Mouse (Mus musculus): ENCODE measurements around the gene Ehbp1. TPM values are rescaled to one million over a fixed set of nuclear protein-coding genes. Genes with fewer than 3 reads are reported as not detected.

Ehbp1 gene
- total RNA-seq, 2 experiments from 2014 or later: 103 to 124 TPM

DNA sequence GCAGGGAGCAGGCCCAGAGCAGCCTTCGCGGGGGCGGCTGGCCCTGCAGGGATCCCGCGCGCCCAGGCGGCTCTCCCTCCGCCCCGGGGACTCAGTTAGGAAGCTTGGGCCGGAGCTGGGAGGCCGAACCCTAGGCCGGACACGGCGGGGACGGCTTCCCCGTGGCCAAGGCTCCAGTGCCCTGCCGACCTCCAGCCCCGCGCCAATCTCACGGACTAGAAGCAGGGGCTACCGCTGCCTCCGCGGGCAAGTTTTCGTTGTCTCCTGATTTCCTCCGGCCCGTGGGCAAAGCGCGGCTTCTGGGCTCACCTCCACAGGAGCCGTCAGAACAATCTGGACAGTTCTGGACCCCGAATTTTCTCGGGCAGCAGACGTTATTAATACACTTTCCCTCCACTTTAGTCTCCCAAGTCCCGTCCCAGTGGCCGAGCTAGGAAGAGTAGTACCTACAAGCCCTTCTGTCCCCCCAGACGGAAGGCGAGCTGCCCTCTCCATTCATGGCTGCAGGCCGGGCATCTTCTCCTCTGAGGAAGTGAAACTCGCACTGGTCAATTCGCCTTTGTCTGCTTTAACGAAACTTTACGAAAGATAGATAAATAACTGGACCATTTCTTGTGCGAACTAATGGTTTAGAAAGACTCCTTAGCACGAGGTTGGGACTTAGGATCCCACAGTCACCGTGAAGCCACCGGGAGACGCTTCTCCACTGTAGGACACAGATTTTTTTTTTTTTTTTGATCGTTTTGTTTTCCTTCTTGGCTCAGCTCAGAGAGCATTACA, 348.3 kb downstream of the Ehbp1 start:
- intact Hi-C loops (cut with DNase I): no loop called here

DNA sequence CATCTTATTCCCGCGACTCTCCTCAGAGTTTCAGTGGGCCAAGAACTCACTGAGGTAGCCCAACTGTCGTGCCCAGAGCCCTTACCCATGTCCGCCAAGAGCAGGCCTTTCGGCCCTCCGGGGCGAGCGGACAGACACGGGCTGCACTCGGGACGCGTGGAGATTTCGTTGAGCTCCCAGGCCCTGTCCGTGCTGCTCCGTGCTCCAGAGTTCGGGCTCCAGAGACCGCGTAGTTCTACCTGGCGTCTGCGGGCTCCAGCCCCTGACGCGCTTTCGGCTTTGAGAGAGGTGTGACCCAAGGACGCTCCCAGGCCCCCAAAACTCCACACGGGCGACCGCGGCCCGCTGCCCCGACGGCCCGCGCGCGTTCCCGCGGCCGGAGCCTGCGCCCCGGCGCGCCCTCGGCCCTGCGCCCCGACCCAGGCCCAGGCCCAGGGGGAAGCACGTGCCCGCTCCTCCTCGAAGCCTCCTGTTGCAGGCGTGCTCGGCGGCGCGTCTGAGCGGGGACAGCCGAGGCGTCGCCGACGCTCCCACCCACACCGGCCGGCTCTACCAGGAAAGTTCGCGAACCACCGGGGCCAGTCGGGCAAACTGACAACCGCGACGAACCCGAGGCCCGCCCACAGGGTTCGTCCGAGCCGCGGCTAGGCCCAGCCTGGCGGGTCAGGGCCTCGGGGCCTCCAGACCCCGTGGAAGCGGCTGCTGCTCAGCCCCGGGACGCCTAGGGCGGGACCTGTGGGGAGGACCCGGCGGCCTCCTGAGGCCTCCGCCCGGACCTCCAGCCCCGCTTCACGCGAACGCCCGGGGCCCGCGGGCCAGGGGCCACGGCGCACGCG, 349.1 kb downstream of the Ehbp1 start:
- intact Hi-C loops (cut with DNase I): no loop called here
- DNase-seq: peak; percentile 14 to 19

More for the DNA sequence above, 348.3 kb downstream of the Ehbp1 start:
- DNase-seq: peak; percentile 52 to 73

DNA sequence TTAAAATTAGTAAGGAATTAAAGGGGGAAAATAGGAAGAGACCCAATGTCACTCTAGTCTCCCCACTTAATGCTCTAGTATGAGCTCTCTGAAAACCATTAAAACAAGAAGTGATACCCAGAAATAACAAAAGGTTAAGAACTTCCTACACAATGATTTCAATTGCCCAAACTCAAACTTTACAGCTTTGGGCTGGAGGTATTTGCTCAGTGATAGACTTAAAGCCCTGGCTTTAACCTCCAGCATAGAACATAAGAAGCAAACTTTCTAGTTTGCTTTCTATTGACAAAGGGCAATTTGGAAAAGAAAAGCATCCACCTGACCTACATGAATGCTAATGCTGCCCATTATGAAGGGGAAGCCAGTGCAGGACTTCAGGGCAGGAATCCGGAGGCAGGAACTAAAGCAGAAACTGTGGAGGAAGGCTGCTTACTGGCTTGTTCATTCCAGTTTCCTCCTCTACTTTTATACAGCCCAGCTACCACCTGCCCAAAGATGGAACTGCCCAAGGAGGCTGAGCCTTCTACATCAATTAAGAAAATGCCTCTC, 353.6 kb downstream of the Ehbp1 start:
- no peak for DNase-seq
- intact Hi-C loops (cut with DNase I): no loop called here

DNA sequence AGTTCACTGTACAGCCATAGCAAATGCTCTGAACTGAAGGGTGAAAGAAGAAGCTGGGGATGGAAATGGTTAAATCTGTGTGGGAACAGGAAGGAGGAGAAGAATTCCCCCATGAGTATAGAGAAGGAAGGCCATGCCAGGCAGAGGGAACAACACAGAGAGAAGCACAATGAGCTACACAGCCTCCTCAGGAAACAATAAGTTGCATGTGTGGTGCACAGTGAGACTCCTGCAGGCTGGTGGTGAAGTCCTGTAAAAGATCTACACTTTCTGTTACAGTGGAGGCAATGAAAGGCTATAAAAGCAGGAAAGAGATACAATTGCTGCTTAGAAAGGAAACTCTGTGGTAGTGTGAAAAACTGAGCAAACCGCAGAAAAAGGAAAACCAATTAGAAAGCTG, 357.0 kb downstream of the Ehbp1 start:
- intact Hi-C loops (cut with DNase I): no loop called here
- DNase-seq: no peak

DNA sequence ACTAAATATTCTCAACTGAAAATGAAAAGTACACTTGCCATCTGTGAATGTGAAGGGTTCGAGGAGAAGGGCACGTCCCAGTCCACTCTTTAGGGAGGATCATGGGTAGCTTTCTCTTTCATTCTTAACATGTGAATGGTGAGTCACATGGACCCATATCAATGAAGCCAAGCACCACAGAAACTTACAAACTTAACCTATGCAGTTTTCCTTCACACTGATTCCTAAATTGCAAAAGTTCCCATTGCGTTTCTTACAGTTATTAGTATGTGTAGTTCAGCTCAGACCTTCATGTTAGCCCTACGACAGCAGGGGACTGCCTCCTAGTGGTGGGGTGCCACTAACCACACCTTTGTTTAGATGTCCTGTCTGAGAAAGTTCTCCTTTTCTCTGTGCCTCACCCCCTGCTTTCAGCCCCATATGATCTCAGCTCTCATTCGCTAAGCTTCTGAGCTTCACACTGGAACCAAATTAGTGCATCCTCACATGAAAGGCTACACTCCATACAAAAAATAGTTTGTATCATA, 368.0 kb downstream of the Ehbp1 start:
- intact Hi-C loops (cut with DNase I): loop anchor here (10.0 kb wide), 1 partner anchor 359 kb away; no protein-coding TSS in a partner anchor
- no peak for DNase-seq

DNA sequence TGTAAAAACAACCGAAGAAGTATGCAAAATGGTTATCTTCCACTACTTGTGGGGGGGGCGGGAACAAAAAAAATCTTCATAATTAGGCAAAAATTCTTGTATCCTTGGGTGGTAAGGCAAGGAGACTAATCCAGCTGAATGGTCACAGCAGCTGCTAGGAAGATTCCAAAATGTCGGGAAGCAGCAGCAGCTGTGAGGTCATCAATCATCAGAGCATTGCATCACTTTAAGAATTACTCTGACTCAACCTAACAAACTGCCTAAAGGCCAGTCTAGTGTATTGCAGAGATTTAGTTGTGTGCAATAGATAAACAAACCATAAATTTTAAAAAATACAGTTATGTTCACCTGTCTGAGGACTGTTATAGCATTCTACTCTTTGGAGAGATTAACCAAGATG, 368.5 kb downstream of the Ehbp1 start:
- DNase-seq: no peak
- intact Hi-C loops (cut with DNase I): loop anchor here (10.0 kb wide), 1 partner anchor 359 kb away; no protein-coding TSS in a partner anchor

DNA sequence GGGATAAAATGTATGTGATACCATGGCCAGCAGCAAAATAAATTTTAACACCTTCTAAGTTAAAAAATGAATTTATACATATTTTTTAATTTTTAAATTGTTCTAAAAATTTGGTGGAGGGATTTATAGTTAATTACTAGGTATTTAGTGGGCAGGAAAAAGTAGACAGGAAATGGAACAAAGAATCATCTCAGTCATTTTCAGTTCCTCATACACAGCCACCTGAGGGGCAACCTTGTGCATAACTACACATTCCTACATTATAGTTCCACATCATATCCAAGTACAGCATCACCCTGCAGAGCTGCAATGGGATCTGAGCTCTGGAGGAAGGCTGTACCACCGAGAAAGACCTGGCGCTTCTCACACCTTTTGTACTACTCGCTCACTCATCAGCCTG, 373.2 kb downstream of the Ehbp1 start:
- no peak for DNase-seq
- intact Hi-C loops (cut with DNase I): no loop called here

Other genes starting within 250 kb of the Ehbp1 start
- gene Tmem17, start 169.8 kb upstream of the Ehbp1 start, total RNA-seq (2021): 1 to 10 TPM; 1.7 to 2.2 TPM

Measured in heart, postnatal 36 days (tissue).